Mouse (Mus musculus): ENCODE data around the gene Rps18. TPM values are rescaled to one million over a fixed set of nuclear protein-coding genes. Genes with fewer than 3 reads are reported as not detected.

Gene Rps18
- polyA plus RNA-seq, 1 experiment from 2014 or later: 1,265 TPM

GRCm38 (mm10) chr17:33962876-33963275 lies 7.1 kb upstream of the Rps18 start:
- ATAC-seq (replicated peaks; ENCODE audit: low FRiP score) (no peak), DNase-seq (ENCODE audit: low spot score) (no peak)
- Histone ChIP-seq H3K4me2 (ENCODE audit: low read depth, low read length, severe bottlenecking) (no peak overlapping the region), H3K9me3 (ENCODE audit: control insufficient read depth, low read length) (no peaks in the 10 kb centered on the region), H3K4me3 (ENCODE audit: low read depth, low read length) (no peak overlapping the region), H3K36me3 (ENCODE audit: control insufficient read depth, insufficient read depth, low read length) (peaks cover 4% of the 10 kb centered on the region; the same call in 1 of the 2 replicates), H3K27me3 (ENCODE audit: control insufficient read depth, insufficient read depth, low read length) (no peaks in the 10 kb centered on the region), H3K9ac (ENCODE audit: low read length) (no peak overlapping the region), H3K27ac (ENCODE audit: low read depth, low read length) (no peak overlapping the region), H3K4me1 (replicated peaks; ENCODE audit: control insufficient read depth, insufficient read depth, low read length) (no peaks in the 10 kb centered on the region)
- 95% methylated on average over 7 of the region's 7 CpGs for WGBS

GRCm38 (mm10) chr17:33959948-33960347 lies 4.1 kb upstream of the Rps18 start:
- Histone ChIP-seq H3K27me3 (ENCODE audit: control insufficient read depth, insufficient read depth, low read length) (no peaks in the 10 kb centered on the region), H3K36me3 (ENCODE audit: control insufficient read depth, insufficient read depth, low read length) (peaks cover 4% of the 10 kb centered on the region; the same call in 1 of the 2 replicates), H3K9ac (ENCODE audit: low read length) (no peak overlapping the region), H3K4me1 (replicated peaks; ENCODE audit: control insufficient read depth, insufficient read depth, low read length) (peaks cover 5% of the 10 kb centered on the region; the same call in 1 of the 2 replicates), H3K4me3 (ENCODE audit: low read depth, low read length) (no peak overlapping the region), H3K4me2 (ENCODE audit: low read depth, low read length, severe bottlenecking) (no peak overlapping the region), H3K27ac (ENCODE audit: low read depth, low read length) (no peak overlapping the region), H3K9me3 (ENCODE audit: control insufficient read depth, low read length) (no peaks in the 10 kb centered on the region)
- WGBS: 92% methylated on average over 15 of the region's 15 CpGs
- no peak for DNase-seq (ENCODE audit: low spot score)
- no peak for ATAC-seq (replicated peaks; ENCODE audit: low FRiP score)

- Histone ChIP-seq H3K27me3 (ENCODE audit: control insufficient read depth, insufficient read depth, low read length) (no peaks in the 10 kb centered on the region), H3K9me3 (ENCODE audit: control insufficient read depth, low read length) (no peaks in the 10 kb centered on the region), H3K36me3 (ENCODE audit: control insufficient read depth, insufficient read depth, low read length) (peaks cover 4% of the 10 kb centered on the region; the same call in 1 of the 2 replicates), H3K4me3 (ENCODE audit: low read depth, low read length) (no peak overlapping the region), H3K4me2 (ENCODE audit: low read depth, low read length, severe bottlenecking) (no peak overlapping the region), H3K27ac (ENCODE audit: low read depth, low read length) (no peak overlapping the region), H3K9ac (ENCODE audit: low read length) (no peak overlapping the region), H3K4me1 (replicated peaks; ENCODE audit: control insufficient read depth, insufficient read depth, low read length) (peaks cover 12% of the 10 kb centered on the region)
- WGBS: 91% methylated on average over 13 of the region's 13 CpGs
- DNase-seq (ENCODE audit: low spot score) (no peak), ATAC-seq (replicated peaks; ENCODE audit: low FRiP score) (no peak)
Measured at GRCm38 (mm10) chr17:33959135-33959534, 3.3 kb upstream of the Rps18 start.

GRCm38 (mm10) chr17:33958451-33958850 lies 2.6 kb upstream of the Rps18 start:
- H3K27me3 ChIP-seq (ENCODE audit: control insufficient read depth, insufficient read depth, low read length): no peaks in the 10 kb centered on the region
- H3K4me2 ChIP-seq (ENCODE audit: low read depth, low read length, severe bottlenecking): no peak overlapping the region
- H3K9ac ChIP-seq (ENCODE audit: low read length): no peak overlapping the region
- H3K4me3 ChIP-seq (ENCODE audit: low read depth, low read length): no peak overlapping the region
- no peak for DNase-seq (ENCODE audit: low spot score)
- no peaks in the 10 kb centered on the region for H3K9me3 ChIP-seq (ENCODE audit: control insufficient read depth, low read length)
- peaks cover 8% of the 10 kb centered on the region; the same call in 1 of the 2 replicates for H3K36me3 ChIP-seq (ENCODE audit: control insufficient read depth, insufficient read depth, low read length)
- H3K27ac ChIP-seq (ENCODE audit: low read depth, low read length): no peak overlapping the region
- 96% methylated on average over 11 of the region's 11 CpGs for WGBS
- H3K4me1 ChIP-seq (replicated peaks; ENCODE audit: control insufficient read depth, insufficient read depth, low read length): peaks cover 16% of the 10 kb centered on the region
- no peak for ATAC-seq (replicated peaks; ENCODE audit: low FRiP score)

GRCm38 (mm10) chr17:33957493-33957892 lies 1.7 kb upstream of the Rps18 start:
- Histone ChIP-seq H3K9ac (ENCODE audit: low read length) (no peak overlapping the region), H3K36me3 (ENCODE audit: control insufficient read depth, insufficient read depth, low read length) (peaks cover 10% of the 10 kb centered on the region), H3K4me1 (replicated peaks; ENCODE audit: control insufficient read depth, insufficient read depth, low read length) (peaks cover 25% of the 10 kb centered on the region), H3K4me2 (ENCODE audit: low read depth, low read length, severe bottlenecking) (no peak overlapping the region), H3K27me3 (ENCODE audit: control insufficient read depth, insufficient read depth, low read length) (no peaks in the 10 kb centered on the region), H3K27ac (ENCODE audit: low read depth, low read length) (no peak overlapping the region), H3K4me3 (ENCODE audit: low read depth, low read length) (no peak overlapping the region), H3K9me3 (ENCODE audit: control insufficient read depth, low read length) (no peaks in the 10 kb centered on the region)
- no peak for DNase-seq (ENCODE audit: low spot score)
- no peak for ATAC-seq (replicated peaks; ENCODE audit: low FRiP score)
- WGBS: 88% methylated on average over 6 of the region's 6 CpGs

GRCm38 (mm10) chr17:33956336-33956735 lies 535 bp upstream of the Rps18 start:
- Histone ChIP-seq H3K27ac (ENCODE audit: low read depth, low read length) (no peak overlapping the region), H3K4me1 (replicated peaks; ENCODE audit: control insufficient read depth, insufficient read depth, low read length) (peaks cover 33% of the 10 kb centered on the region)

GRCm38 (mm10) chr17:33954646-33955554 lies 901 bp downstream of the Rps18 start:
- WGBS: under 1% methylated on average over 33 of the region's 33 CpGs
- Histone ChIP-seq H3K4me2 (ENCODE audit: low read depth, low read length, severe bottlenecking) (peak overlapping the region; percentile 92), H3K36me3 (ENCODE audit: control insufficient read depth, insufficient read depth, low read length) (peaks cover 10% of the 10 kb centered on the region), H3K4me1 (replicated peaks; ENCODE audit: control insufficient read depth, insufficient read depth, low read length) (peaks cover 39% of the 10 kb centered on the region), H3K27ac (ENCODE audit: low read depth, low read length) (peak overlapping the region; percentile 90), H3K9ac (ENCODE audit: low read length) (peak overlapping the region; percentile 94), H3K4me3 (ENCODE audit: low read depth, low read length) (peak overlapping the region; percentile 98), H3K9me3 (ENCODE audit: control insufficient read depth, low read length) (no peaks in the 10 kb centered on the region), H3K27me3 (ENCODE audit: control insufficient read depth, insufficient read depth, low read length) (no peaks in the 10 kb centered on the region)
- DNase-seq (ENCODE audit: low spot score) (no peak), ATAC-seq (replicated peaks; ENCODE audit: low FRiP score) (no peak; the same call in none of the 2 replicates)

More at GRCm38 (mm10) chr17:33956336-33956735, 535 bp upstream of the Rps18 start:
- ATAC-seq (replicated peaks; ENCODE audit: low FRiP score) (no peak), DNase-seq (ENCODE audit: low spot score) (no peak)
- H3K36me3 ChIP-seq (ENCODE audit: control insufficient read depth, insufficient read depth, low read length): peaks cover 10% of the 10 kb centered on the region
- peak overlapping the region; percentile 78 for H3K9ac ChIP-seq (ENCODE audit: low read length)
- H3K27me3 ChIP-seq (ENCODE audit: control insufficient read depth, insufficient read depth, low read length): no peaks in the 10 kb centered on the region
- H3K4me2 ChIP-seq (ENCODE audit: low read depth, low read length, severe bottlenecking): peak overlapping the region; percentile 92
- H3K4me3 ChIP-seq (ENCODE audit: low read depth, low read length): peak overlapping the region; percentile 98
- WGBS: 9% methylated on average over 10 of the region's 10 CpGs
- no peaks in the 10 kb centered on the region for H3K9me3 ChIP-seq (ENCODE audit: control insufficient read depth, low read length)

GRCm38 (mm10) chr17:33953961-33954565 lies 1.7 kb downstream of the Rps18 start:
- ATAC-seq (replicated peaks; ENCODE audit: low FRiP score): no peak
- DNase-seq (ENCODE audit: low spot score): no peak
- Histone ChIP-seq H3K4me3 (ENCODE audit: low read depth, low read length) (peak overlapping the region; percentile 98), H3K27ac (ENCODE audit: low read depth, low read length) (peak overlapping the region; percentile 90), H3K4me2 (ENCODE audit: low read depth, low read length, severe bottlenecking) (peak overlapping the region; percentile 92), H3K27me3 (ENCODE audit: control insufficient read depth, insufficient read depth, low read length) (no peaks in the 10 kb centered on the region), H3K36me3 (ENCODE audit: control insufficient read depth, insufficient read depth, low read length) (peaks cover 10% of the 10 kb centered on the region), H3K9me3 (ENCODE audit: control insufficient read depth, low read length) (no peaks in the 10 kb centered on the region), H3K9ac (ENCODE audit: low read length) (peak overlapping the region; percentile 94), H3K4me1 (replicated peaks; ENCODE audit: control insufficient read depth, insufficient read depth, low read length) (peaks cover 39% of the 10 kb centered on the region)
- 36% methylated on average over 5 of the region's 5 CpGs for WGBS

Data from forebrain, embryonic 11.5 days (tissue).